13 mouse cellular contexts compared by ENCODE assay signal in genomic region chr12:109413321-109413720, GRCm38 (mm10). TPM values are rescaled to one million over a fixed set of nuclear protein-coding genes. Genes with fewer than 3 reads are reported as not detected.
DNase-seq lines count a peak whose midpoint lies in the region; ATAC-seq and TF ChIP-seq lines count a peak whose summit lies in the region.
"Had no signal": no experiment of that assay in that cellular context is flagged by ENCODE, and none has a peak within 500 bp of the region (broad histone marks: within the 10 kb centered on the region; RNA-seq: fewer than 3 reads in every experiment).

No protein-coding gene starts in this region.

- H3K9me3 ChIP-seq in heart, embryonic 15.5 days (replicated peaks) = no peaks in the 10 kb centered on the region
- H3K9me3 ChIP-seq in embryonic facial prominence, embryonic 10.5 days = no peaks in the 10 kb centered on the region
- H3K9me3 ChIP-seq in intestine, postnatal 0 days (ENCODE audit: control insufficient read depth) = no peaks in the 10 kb centered on the region

- H3K4me3 ChIP-seq in heart, embryonic 15.5 days = no peak overlapping the region
- no peak overlapping the region for H3K4me3 ChIP-seq in embryonic facial prominence, embryonic 10.5 days
- no peak overlapping the region for H3K4me3 ChIP-seq in intestine, postnatal 0 days (ENCODE audit: low read depth, low read length)

- peaks cover 49% of the 10 kb centered on the region for H3K4me1 ChIP-seq in heart, embryonic 15.5 days (replicated peaks)
- H3K4me1 ChIP-seq in embryonic facial prominence, embryonic 10.5 days = peaks cover 78% of the 10 kb centered on the region
- H3K4me1 ChIP-seq in intestine, postnatal 0 days (replicated peaks; ENCODE audit: control insufficient read depth, insufficient read depth, low read length) = peaks cover 19% of the 10 kb centered on the region

- H3K4me2 ChIP-seq in heart, embryonic 15.5 days = no peak overlapping the region
- H3K4me2 ChIP-seq in intestine, postnatal 0 days (replicated peaks; ENCODE audit: low read depth) = no peak overlapping the region
- H3K4me2 ChIP-seq: midbrain, embryonic 11.5 days had no signal

- no peaks in the 10 kb centered on the region for H3K36me3 ChIP-seq in heart, embryonic 15.5 days
- no peaks in the 10 kb centered on the region for H3K36me3 ChIP-seq in embryonic facial prominence, embryonic 10.5 days (replicated peaks)
- no peaks in the 10 kb centered on the region for H3K36me3 ChIP-seq in intestine, postnatal 0 days (ENCODE audit: control insufficient read depth, insufficient read depth)

- no peak for ATAC-seq in heart, embryonic 15.5 days (replicated peaks; ENCODE audit: insufficient number of reproducible peaks, insufficient read depth, low FRiP score, low read depth)
- no peak for ATAC-seq in intestine, postnatal 0 days
- ATAC-seq in megakaryocyte progenitor cell, adult 5-6 weeks (replicated peaks; ENCODE audit: poor library complexity) = no peak
- ATAC-seq: forebrain, embryonic 16.5 days; liver, postnatal 0 days; Patski had no signal

- no peak for DNase-seq in heart, adult 11 months
- peak; percentile 48 for DNase-seq in 3T3-L1 (ENCODE audit: low read depth, low spot score)
- no peak for DNase-seq in embryonic facial prominence, embryonic 10.5 days (ENCODE audit: low spot score)
- no peak for DNase-seq in cerebellum, postnatal 36 days
- no peak for DNase-seq in kidney, adult 11 months
- DNase-seq: cerebellum, adult 8-10 months; liver, postnatal 0 days had no signal

- no peak for TF ChIP-seq CTCF in intestine, postnatal 0 days (IDR thresholded peaks at IDR 0.05; ENCODE audit: low read depth)

- WGBS in heart, embryonic 15.5 days = 66% methylated on average over 4 of the region's 4 CpGs
- WGBS in embryonic facial prominence, embryonic 10.5 days = 80% methylated on average over 4 of the region's 4 CpGs
- WGBS in intestine, postnatal 0 days = 70% methylated on average over 4 of the region's 4 CpGs

- H3K9ac ChIP-seq in heart, embryonic 15.5 days = no peak overlapping the region
- no peak overlapping the region for H3K9ac ChIP-seq in intestine, postnatal 0 days (ENCODE audit: low read depth, low read length)
- H3K9ac ChIP-seq: liver, postnatal 0 days had no signal

- H3K27me3 ChIP-seq in heart, embryonic 15.5 days = no peaks in the 10 kb centered on the region
- no peaks in the 10 kb centered on the region for H3K27me3 ChIP-seq in embryonic facial prominence, embryonic 10.5 days (replicated peaks; ENCODE audit: low read depth, poor library complexity, severe bottlenecking)
- H3K27me3 ChIP-seq in intestine, postnatal 0 days (replicated peaks; ENCODE audit: control insufficient read depth, insufficient read depth, low read length) = no peaks in the 10 kb centered on the region
- H3K27me3 ChIP-seq: Patski had no signal

- peak overlapping the region; percentile 63 for H3K27ac ChIP-seq in heart, embryonic 15.5 days
- peak overlapping the region; percentile 83 for H3K27ac ChIP-seq in embryonic facial prominence, embryonic 10.5 days (replicated peaks)
- 0 out of 2 replicates have a peak overlapping the region, but pooled peaks have one; percentile 28 for H3K27ac ChIP-seq in intestine, postnatal 0 days (ENCODE audit: low read depth, low read length)

RNA-seq across cellular contexts. Expression of gene Dlk1, which starts 39.3 kb away (rescaled TPM):
- 131 and 212 TPM in 2 replicates for polyA plus RNA-seq in heart, embryonic 15.5 days (2015; fragmentation: Nextera tagmentation; extraction: Ambion mirVana)
- 287 and 291 TPM in 2 replicates for polyA plus RNA-seq in embryonic facial prominence, embryonic 10.5 days (2016; fragmentation: Nextera tagmentation; extraction: Ambion mirVana)
- 73.6 and 78.6 TPM in 2 replicates for polyA plus RNA-seq in intestine, postnatal 0 days (2015; fragmentation: Nextera tagmentation; extraction: Ambion mirVana)
- 0.64 TPM in 1 of 2 replicates, not detected in the other for total RNA-seq in megakaryocyte progenitor cell, adult 5-6 weeks (2015)
- total RNA-seq in megakaryocyte progenitor cell, adult 5-6 weeks (2017) = not detected in 2 replicates
- polyA plus RNA-seq: Patski had no signal

Comparison
In these comparisons a context has a peak if more than half of its experiments do, and no peak if none do; other contexts are left out.
1. H3K27ac ChIP-seq: peak in every context shown above with its lines; median percentile 83 in embryonic facial prominence, embryonic 10.5 days; 63 in heart, embryonic 15.5 days; 28 in intestine, postnatal 0 days.